Mouse (Mus musculus): ENCODE measurements around the gene Adamts8. TPM values are rescaled to one million over a fixed set of nuclear protein-coding genes. Genes with fewer than 3 reads are reported as not detected.

Adamts8 gene
- polyA plus RNA-seq, 1 experiment from 2014 or later, result 1.0 TPM

GRCm38 (mm10) chr9:30936674-30937438, 5.5 kb upstream of the Adamts8 start:
- Histone ChIP-seq H3K36me3 (no peaks in the 10 kb centered on the region), H3K27ac (replicated peaks) (no peak overlapping the region)
- WGBS, result 36% methylated on average over 9 of the region's 9 CpGs

GRCm38 (mm10) chr9:30940328-30940727, 2.0 kb upstream of the Adamts8 start:
- H3K4me3 ChIP-seq, result no peak overlapping the region
- H3K27ac ChIP-seq (replicated peaks), result no peak overlapping the region
- WGBS, result 7% methylated on average over 6 of the region's 6 CpGs
- peaks cover 12% of the 10 kb centered on the region for H3K4me1 ChIP-seq
- no peaks in the 10 kb centered on the region for H3K9me3 ChIP-seq (replicated peaks)
- peak; percentile 88 for DNase-seq (ENCODE audit: low spot score)
- peaks cover 52% of the 10 kb centered on the region for H3K27me3 ChIP-seq (ENCODE audit: low read depth, poor library complexity, severe bottlenecking)
- no peaks in the 10 kb centered on the region for H3K36me3 ChIP-seq

More at GRCm38 (mm10) chr9:30936674-30937438, 5.5 kb upstream of the Adamts8 start:
- H3K27me3 ChIP-seq (ENCODE audit: low read depth, poor library complexity, severe bottlenecking), result peaks cover 18% of the 10 kb centered on the region
- DNase-seq (ENCODE audit: low spot score), result peak; percentile 41
- H3K4me3 ChIP-seq, result no peak overlapping the region
- H3K9me3 ChIP-seq (replicated peaks), result no peaks in the 10 kb centered on the region
- no peaks in the 10 kb centered on the region for H3K4me1 ChIP-seq

GRCm38 (mm10) chr9:30943341-30943740, 979 bp downstream of the Adamts8 start:
- H3K27ac ChIP-seq (replicated peaks), result peak overlapping the region; percentile 79
- H3K9me3 ChIP-seq (replicated peaks), result no peaks in the 10 kb centered on the region

DNA sequence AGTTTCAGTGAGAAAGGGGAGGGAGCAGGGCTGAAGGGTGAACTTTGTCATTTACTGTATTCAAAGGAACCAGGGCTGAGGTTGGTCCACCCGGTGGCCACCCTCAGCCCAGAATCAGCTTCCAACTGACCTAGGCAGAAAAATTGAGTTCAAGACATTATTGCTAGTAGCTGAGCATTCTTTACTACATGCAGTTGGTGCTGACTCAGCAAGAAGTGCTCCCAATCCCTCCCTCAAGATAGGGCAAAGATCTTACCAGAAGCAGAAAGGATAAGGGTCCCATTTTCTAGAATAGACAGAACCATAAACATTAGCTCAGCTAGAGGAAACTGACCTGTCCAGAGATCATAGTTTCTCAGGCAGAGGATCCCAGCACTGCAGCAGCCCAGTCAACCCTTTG, 1.9 kb downstream of the Adamts8 start:
- no peaks in the 10 kb centered on the region for H3K9me3 ChIP-seq (replicated peaks)
- no peak overlapping the region for H3K27ac ChIP-seq (replicated peaks)
- peaks cover 12% of the 10 kb centered on the region for H3K4me1 ChIP-seq
- 28% methylated on average over 1 of the region's 1 CpGs for WGBS
- no peak overlapping the region for H3K4me3 ChIP-seq
- peaks cover 65% of the 10 kb centered on the region for H3K27me3 ChIP-seq (ENCODE audit: low read depth, poor library complexity, severe bottlenecking)
- H3K36me3 ChIP-seq, result no peaks in the 10 kb centered on the region
- no peak for DNase-seq (ENCODE audit: low spot score)

More at GRCm38 (mm10) chr9:30943341-30943740, 979 bp downstream of the Adamts8 start:
- Histone ChIP-seq H3K36me3 (no peaks in the 10 kb centered on the region), H3K4me1 (peaks cover 12% of the 10 kb centered on the region), H3K27me3 (ENCODE audit: low read depth, poor library complexity, severe bottlenecking) (peaks cover 65% of the 10 kb centered on the region), H3K4me3 (peak overlapping the region; percentile 76)
- no peak for DNase-seq (ENCODE audit: low spot score)
- under 1% methylated on average over 14 of the region's 14 CpGs for WGBS

DNA sequence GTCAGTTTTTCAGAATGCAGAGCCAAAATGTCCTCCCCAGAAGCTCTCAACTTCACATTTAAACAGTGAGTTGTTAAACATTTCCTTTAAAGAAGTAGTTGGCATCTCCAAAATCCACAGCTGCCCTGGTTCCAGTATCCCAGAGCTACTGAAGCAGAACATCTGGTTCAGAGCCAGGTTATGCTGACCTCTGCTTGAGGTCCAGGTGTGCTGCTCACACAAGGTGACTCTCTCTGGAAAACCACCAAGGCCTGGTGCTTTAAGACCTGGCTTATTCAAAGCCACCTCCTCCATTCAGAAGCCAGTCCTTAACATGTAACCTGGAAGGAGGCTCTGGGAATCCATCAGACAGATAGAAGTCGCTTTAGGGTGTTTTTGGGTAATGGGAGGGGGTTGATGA, 2.9 kb downstream of the Adamts8 start:
- H3K27me3 ChIP-seq (ENCODE audit: low read depth, poor library complexity, severe bottlenecking), result peaks cover 65% of the 10 kb centered on the region
- no peak overlapping the region for H3K27ac ChIP-seq (replicated peaks)
- H3K4me3 ChIP-seq, result no peak overlapping the region
- peaks cover 12% of the 10 kb centered on the region for H3K4me1 ChIP-seq
- no peaks in the 10 kb centered on the region for H3K36me3 ChIP-seq
- H3K9me3 ChIP-seq (replicated peaks), result no peaks in the 10 kb centered on the region
- WGBS, result 56% methylated on average over 1 of the region's 1 CpGs
- DNase-seq (ENCODE audit: low spot score), result no peak

DNA sequence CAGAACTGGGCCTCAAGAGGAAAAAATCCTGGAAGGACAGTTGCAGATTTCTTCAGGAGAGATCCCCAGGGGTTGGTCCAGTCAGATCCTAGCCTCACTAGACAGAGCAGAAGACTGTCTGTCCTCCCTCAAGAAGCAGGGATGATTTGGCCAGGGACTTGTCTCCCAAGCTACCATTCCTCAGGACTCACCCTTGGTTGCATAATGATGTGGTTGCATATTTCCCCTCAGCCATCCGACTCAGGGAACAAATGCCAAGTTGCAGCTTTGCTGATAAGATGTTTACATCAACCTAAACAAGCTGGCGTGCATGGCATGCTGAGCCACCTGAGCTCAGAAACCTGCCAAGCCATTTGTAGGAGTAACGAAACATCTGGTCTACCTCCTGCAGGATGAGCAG, 7.1 kb downstream of the Adamts8 start:
- 86% methylated on average over 3 of the region's 3 CpGs for WGBS
- no peaks in the 10 kb centered on the region for H3K36me3 ChIP-seq
- peaks cover 25% of the 10 kb centered on the region for H3K27me3 ChIP-seq (ENCODE audit: low read depth, poor library complexity, severe bottlenecking)
- H3K27ac ChIP-seq (replicated peaks), result no peak overlapping the region
- H3K4me1 ChIP-seq, result no peaks in the 10 kb centered on the region
- no peak for DNase-seq (ENCODE audit: low spot score)
- no peak overlapping the region for H3K4me3 ChIP-seq
- H3K9me3 ChIP-seq (replicated peaks), result no peaks in the 10 kb centered on the region

DNA sequence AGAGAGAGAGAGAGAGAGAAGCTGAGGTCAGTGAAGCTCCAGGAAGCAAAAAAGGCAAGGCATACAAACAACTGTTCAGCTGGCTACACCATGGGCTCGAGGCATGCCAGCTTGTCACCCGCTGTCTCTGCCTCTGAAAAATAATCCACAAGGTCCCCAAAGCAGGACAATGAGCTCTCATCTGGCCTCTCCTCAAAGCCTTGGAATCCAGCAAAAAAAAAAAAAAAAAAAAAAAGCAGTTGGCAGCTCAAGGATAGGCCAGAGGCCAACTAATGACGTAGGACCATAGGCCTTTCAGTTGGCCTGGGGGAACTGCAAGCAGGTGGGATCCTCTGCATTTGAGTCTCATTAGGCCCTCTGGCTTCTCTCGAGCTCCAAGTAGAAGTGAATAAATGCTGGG, 7.6 kb downstream of the Adamts8 start:
- Histone ChIP-seq H3K27me3 (ENCODE audit: low read depth, poor library complexity, severe bottlenecking) (peaks cover 20% of the 10 kb centered on the region), H3K36me3 (no peaks in the 10 kb centered on the region), H3K4me1 (no peaks in the 10 kb centered on the region), H3K27ac (replicated peaks) (no peak overlapping the region), H3K9me3 (replicated peaks) (no peaks in the 10 kb centered on the region), H3K4me3 (no peak overlapping the region)
- DNase-seq (ENCODE audit: low spot score), result no peak
- 81% methylated on average over 4 of the region's 4 CpGs for WGBS

DNA sequence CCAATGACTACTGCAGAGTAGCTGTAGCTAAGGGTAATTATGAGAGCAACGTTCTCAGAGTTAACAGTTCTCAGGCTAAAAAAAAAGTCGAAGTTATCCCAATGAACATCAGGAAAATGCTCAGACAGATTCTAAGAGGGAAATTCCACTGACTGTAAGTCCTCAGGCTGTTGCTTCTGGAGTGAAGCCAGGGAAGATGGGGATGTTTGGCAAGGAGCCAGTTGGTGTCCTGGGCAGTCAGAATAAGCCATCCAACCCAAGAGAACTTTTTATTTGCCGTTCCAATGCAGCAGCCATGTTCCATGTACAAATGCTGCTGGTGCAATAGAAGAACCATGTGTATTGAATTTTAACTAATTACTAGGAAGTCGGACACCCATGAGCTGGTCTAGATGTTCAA, 8.2 kb downstream of the Adamts8 start:
- no peak overlapping the region for H3K4me3 ChIP-seq
- no peak overlapping the region for H3K27ac ChIP-seq (replicated peaks)
- H3K27me3 ChIP-seq (ENCODE audit: low read depth, poor library complexity, severe bottlenecking), result peaks cover 13% of the 10 kb centered on the region; the same call in 1 of the 2 replicates
- H3K36me3 ChIP-seq, result no peaks in the 10 kb centered on the region
- no peaks in the 10 kb centered on the region for H3K4me1 ChIP-seq
- no peak for DNase-seq (ENCODE audit: low spot score)
- H3K9me3 ChIP-seq (replicated peaks), result no peaks in the 10 kb centered on the region
- WGBS, result 89% methylated on average over 4 of the region's 4 CpGs

- WGBS, result 90% methylated on average over 5 of the region's 5 CpGs
- H3K36me3 ChIP-seq, result no peaks in the 10 kb centered on the region
- H3K27ac ChIP-seq (replicated peaks), result no peak overlapping the region
- H3K9me3 ChIP-seq (replicated peaks), result no peaks in the 10 kb centered on the region
- H3K4me1 ChIP-seq, result no peaks in the 10 kb centered on the region
- DNase-seq (ENCODE audit: low spot score), result no peak
- H3K27me3 ChIP-seq (ENCODE audit: low read depth, poor library complexity, severe bottlenecking), result peaks cover 5% of the 10 kb centered on the region; the same call in 1 of the 2 replicates
- no peak overlapping the region for H3K4me3 ChIP-seq
Observed at GRCm38 (mm10) chr9:30951461-30951860, 9.1 kb downstream of the Adamts8 start.

DNA sequence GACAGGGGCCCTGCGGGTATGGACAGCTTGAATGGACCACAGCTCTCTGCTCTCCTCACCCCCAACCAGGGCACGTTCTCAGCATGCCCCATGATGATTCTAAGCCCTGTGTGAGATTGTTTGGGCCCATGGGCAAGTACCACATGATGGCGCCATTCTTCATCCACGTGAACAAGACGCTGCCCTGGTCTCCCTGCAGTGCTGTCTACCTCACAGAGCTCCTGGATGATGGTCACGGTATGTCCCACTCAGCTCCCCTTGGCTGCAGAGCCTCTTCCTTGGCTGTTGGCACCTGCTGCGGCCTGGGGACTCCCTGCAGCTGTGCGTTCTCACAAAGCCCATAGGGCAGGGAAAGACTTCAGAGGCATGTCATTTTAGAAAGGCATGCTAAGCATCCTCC, 10.9 kb downstream of the Adamts8 start:
- Histone ChIP-seq H3K4me3 (no peak overlapping the region), H3K36me3 (no peaks in the 10 kb centered on the region), H3K9me3 (replicated peaks) (no peaks in the 10 kb centered on the region), H3K27me3 (ENCODE audit: low read depth, poor library complexity, severe bottlenecking) (no peaks in the 10 kb centered on the region), H3K27ac (replicated peaks) (no peak overlapping the region), H3K4me1 (no peaks in the 10 kb centered on the region)
- 59% methylated on average over 8 of the region's 8 CpGs for WGBS
- no peak for DNase-seq (ENCODE audit: low spot score)

- Histone ChIP-seq H3K27ac (replicated peaks) (no peak overlapping the region), H3K36me3 (no peaks in the 10 kb centered on the region), H3K27me3 (ENCODE audit: low read depth, poor library complexity, severe bottlenecking) (no peaks in the 10 kb centered on the region), H3K4me3 (no peak overlapping the region), H3K9me3 (replicated peaks) (no peaks in the 10 kb centered on the region), H3K4me1 (no peaks in the 10 kb centered on the region)
- WGBS, result 90% methylated on average over 9 of the region's 9 CpGs
- no peak for DNase-seq (ENCODE audit: low spot score)
Observed at GRCm38 (mm10) chr9:30955246-30955645, 12.9 kb downstream of the Adamts8 start.

- no peak overlapping the region for H3K27ac ChIP-seq (replicated peaks)
- WGBS, result 79% methylated on average over 4 of the region's 4 CpGs
- H3K9me3 ChIP-seq (replicated peaks), result no peaks in the 10 kb centered on the region
- no peaks in the 10 kb centered on the region for H3K27me3 ChIP-seq (ENCODE audit: low read depth, poor library complexity, severe bottlenecking)
- H3K36me3 ChIP-seq, result no peaks in the 10 kb centered on the region
- H3K4me3 ChIP-seq, result no peak overlapping the region
- no peaks in the 10 kb centered on the region for H3K4me1 ChIP-seq
- DNase-seq (ENCODE audit: low spot score), result no peak
Observed at GRCm38 (mm10) chr9:30963780-30964179, 21.4 kb downstream of the Adamts8 start.

GRCm38 (mm10) chr9:30964685-30965084, 22.3 kb downstream of the Adamts8 start:
- Histone ChIP-seq H3K27ac (replicated peaks) (no peak overlapping the region), H3K4me3 (no peak overlapping the region), H3K27me3 (ENCODE audit: low read depth, poor library complexity, severe bottlenecking) (no peaks in the 10 kb centered on the region), H3K4me1 (no peaks in the 10 kb centered on the region), H3K36me3 (no peaks in the 10 kb centered on the region), H3K9me3 (replicated peaks) (no peaks in the 10 kb centered on the region)
- DNase-seq (ENCODE audit: low spot score), result no peak
- WGBS, result 83% methylated on average over 10 of the region's 10 CpGs

Data from midbrain, embryonic 10.5 days (tissue).